Mouse (Mus musculus) urinary bladder, postnatal 36 days (tissue): ENCODE data around the gene Pex1.
"Not testable (repeated sequence)": the region's sequence is repeated elsewhere in the genome, so short reads cannot be mapped to it uniquely, and the experiment has no call there.

Experiments used
- DNase-seq, 2 experiments: peaks; one replicate each; pipeline ENCODE4 v3.0.0; 2022; ENCODE audit warnings: low spot score in 2 of 2, mixed read lengths in 1 of 2

The Pex1 gene

GRCm38 (mm10) chr5:3595693-3596398 is at the start of gene Pex1:
TSS of gene Pex1 (plus strand) at chr5:3596066.
- peak; percentile 88 to 94 for DNase-seq

- DNase-seq = no peak
Measured at GRCm38 (mm10) chr5:3546226-3546625, 49.6 kb upstream of the Pex1 start.

- DNase-seq = no peak
Measured at GRCm38 (mm10) chr5:3551481-3551880, 44.4 kb upstream of the Pex1 start.

- no peak for DNase-seq
Measured at GRCm38 (mm10) chr5:3554198-3554597, 41.7 kb upstream of the Pex1 start.

GRCm38 (mm10) chr5:3571266-3571665 is 24.6 kb upstream of the Pex1 start, which contains the start of gene 1700109H08Rik:
TSS of gene 1700109H08Rik (plus strand) at chr5:3571566.
- DNase-seq = no peak

GRCm38 (mm10) chr5:3574825-3575224 is 21.0 kb upstream of the Pex1 start:
- DNase-seq = no peak

GRCm38 (mm10) chr5:3577939-3578338 is 17.9 kb upstream of the Pex1 start:
- no peak for DNase-seq

- DNase-seq = no peak
Measured at GRCm38 (mm10) chr5:3579066-3579465, 16.8 kb upstream of the Pex1 start.

- DNase-seq = peak; percentile 81 to 82
Measured at GRCm38 (mm10) chr5:3596399-3596766, 517 bp downstream of the Pex1 start, which contains the start of gene Rbm48. TSS of gene Rbm48 (minus strand) at chr5:3596585.

- DNase-seq = no peak
Measured at GRCm38 (mm10) chr5:3597171-3597570, 1.3 kb downstream of the Pex1 start.

- DNase-seq = no peak
Measured at GRCm38 (mm10) chr5:3598766-3599165, 2.9 kb downstream of the Pex1 start.

- peak in 1 of 2 experiments; percentile 7 for DNase-seq
Measured at GRCm38 (mm10) chr5:3600298-3600697, 4.4 kb downstream of the Pex1 start.

- DNase-seq = no peak
Measured at GRCm38 (mm10) chr5:3600790-3601189, 4.9 kb downstream of the Pex1 start.

GRCm38 (mm10) chr5:3607114-3607513 is 11.2 kb downstream of the Pex1 start:
- DNase-seq = no peak

- no peak for DNase-seq
Measured at GRCm38 (mm10) chr5:3609241-3609640, 13.4 kb downstream of the Pex1 start.

GRCm38 (mm10) chr5:3611835-3612234 is 16.0 kb downstream of the Pex1 start:
- not testable (repeated sequence) for DNase-seq

GRCm38 (mm10) chr5:3620486-3620885 is 24.6 kb downstream of the Pex1 start:
- no peak for DNase-seq

- DNase-seq = no peak
Measured at GRCm38 (mm10) chr5:3630055-3630454, 34.2 kb downstream of the Pex1 start.

- no peak for DNase-seq
Measured at GRCm38 (mm10) chr5:3631512-3632271, 35.8 kb downstream of the Pex1 start.

- DNase-seq = no peak
Measured at GRCm38 (mm10) chr5:3632285-3632684, 36.4 kb downstream of the Pex1 start.

- no peak for DNase-seq
Measured at GRCm38 (mm10) chr5:3633315-3633714, 37.4 kb downstream of the Pex1 start.

GRCm38 (mm10) chr5:3633951-3634350 is 38.1 kb downstream of the Pex1 start:
- no peak for DNase-seq

GRCm38 (mm10) chr5:3635286-3635685 is 39.4 kb downstream of the Pex1 start:
- no peak for DNase-seq
